Mouse (Mus musculus) monocyte, adult 59 days (primary cell): ENCODE data around the gene Foxn2. TPM values are rescaled to one million over a fixed set of nuclear protein-coding genes. Genes with fewer than 3 reads are reported as not detected.

Experiments used
- total RNA-seq, 2 experiments: library from RNA; stranded (reverse); gene quantifications; one replicate each; pipeline ENCODE4 v1.2.4; 2023

The Foxn2 gene
- total RNA-seq = 10 to 100 TPM; 83.9 to 87.9 TPM

GRCm38 (mm10) chr17:88440285-88441000 is at the start of gene Foxn2:
TSS of gene Foxn2 (plus strand) at chr17:88440711.

GRCm38 (mm10) chr17:88529519-88530235 is 89.2 kb downstream of the Foxn2 start, which contains the start of gene Ppp1r21:
TSS of gene Ppp1r21 (plus strand) at chr17:88530118.

Other genes starting within 250 kb of the Foxn2 start
- gene Ppp1r21, start 89.4 kb downstream of the Foxn2 start, total RNA-seq = 100 to 1,000 TPM in 1 of 2 experiments, 10 to 100 TPM in 1; 98.0 to 101 TPM
- gene Ston1, start 157.0 kb downstream of the Foxn2 start, total RNA-seq = under 1 TPM in 1 of 2 experiments, not detected in 1; 0.16 TPM
- gene Gtf2a1l, start 227.9 kb downstream of the Foxn2 start, total RNA-seq = not detected